Mouse (Mus musculus): ENCODE measurements around the gene Bcar3.

DNA sequence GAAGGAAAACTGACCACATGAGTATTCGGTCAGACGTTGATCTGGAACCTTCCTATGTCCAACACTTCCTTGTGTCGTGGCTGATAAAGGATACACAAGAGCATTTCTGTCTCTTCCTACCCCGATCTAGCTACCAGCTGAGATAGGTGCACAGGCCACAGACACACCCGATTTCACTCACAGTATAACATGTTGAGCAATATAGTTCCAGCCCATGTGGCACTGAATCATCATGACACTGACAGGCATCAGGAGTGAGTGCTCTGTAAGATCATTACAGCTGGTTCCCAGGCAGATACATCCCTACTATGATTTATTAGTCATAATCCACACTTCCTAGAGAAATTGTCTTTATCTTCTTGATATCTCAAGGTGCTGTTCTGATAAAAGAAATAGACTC lies 54.7 kb downstream of the Bcar3 start:
- TF ChIP-seq CTCF (IDR thresholded peaks at IDR 0.05; ENCODE audit: borderline replicate concordance, insufficient read depth, low read depth, low read length) (no peak), POLR2A (IDR thresholded peaks at IDR 0.05; ENCODE audit: borderline replicate concordance, insufficient read depth, low read length) (no peak)

All from cerebellum, adult 2 months (tissue).